Comparison of ENCODE assay signal across 9 mouse cellular contexts in genomic region chr1:91054074-91054471, GRCm38 (mm10). TPM values are rescaled to one million over a fixed set of nuclear protein-coding genes. Genes with fewer than 3 reads are reported as not detected.
DNase-seq lines count a peak whose midpoint lies in the region; ATAC-seq and TF ChIP-seq lines count a peak whose summit lies in the region.
"Had no signal": no experiment of that assay in that cellular context is flagged by ENCODE, and none has a peak within 500 bp of the region (broad histone marks: within the 10 kb centered on the region; RNA-seq: fewer than 3 reads in every experiment).

No protein-coding gene starts in this region.

- peak overlapping the region; percentile 33; the same call in 1 of the 2 replicates for H3K9ac ChIP-seq in embryonic facial prominence, embryonic 11.5 days (replicated peaks; ENCODE audit: low read length)
- peak overlapping the region; percentile 75 for H3K9ac ChIP-seq in intestine, postnatal 0 days (ENCODE audit: low read depth, low read length)
- no peak overlapping the region for H3K9ac ChIP-seq in midbrain, embryonic 14.5 days (replicated peaks; ENCODE audit: low read length)

- no peak for ATAC-seq in embryonic facial prominence, embryonic 11.5 days (replicated peaks; ENCODE audit: insufficient number of reproducible peaks, low FRiP score, low TSS enrichment, low read depth)
- no peak for ATAC-seq in intestine, postnatal 0 days
- no peak for ATAC-seq in midbrain, embryonic 14.5 days (ENCODE audit: low FRiP score, low TSS enrichment)

- peak overlapping the region; percentile 70 for H3K4me3 ChIP-seq in kidney, adult 2 months (ENCODE audit: insufficient read depth, low read depth, low read length)
- H3K4me3 ChIP-seq in embryonic facial prominence, embryonic 11.5 days (ENCODE audit: low read depth, low read length): peak overlapping the region; percentile 48
- peak overlapping the region; percentile 62 for H3K4me3 ChIP-seq in intestine, postnatal 0 days (ENCODE audit: low read depth, low read length)
- 0 out of 2 replicates have a peak overlapping the region, but pooled peaks have one; percentile 37 for H3K4me3 ChIP-seq in midbrain, embryonic 14.5 days (replicated peaks; ENCODE audit: low read depth, low read length)

- peak overlapping the region; percentile 97 for H3K4me2 ChIP-seq in embryonic facial prominence, embryonic 11.5 days (ENCODE audit: low read depth, low read length)
- peak overlapping the region; percentile 83 for H3K4me2 ChIP-seq in intestine, postnatal 0 days (replicated peaks; ENCODE audit: low read depth)
- H3K4me2 ChIP-seq in midbrain, embryonic 14.5 days (ENCODE audit: low read length): peak overlapping the region; percentile 85

- WGBS in kidney, adult 2 months: 33% methylated on average over 10 of the region's 10 CpGs
- 47% methylated on average over 10 of the region's 10 CpGs for WGBS in embryonic facial prominence, embryonic 11.5 days
- WGBS in intestine, postnatal 0 days: 21% methylated on average over 10 of the region's 10 CpGs
- 62% methylated on average over 10 of the region's 10 CpGs for WGBS in midbrain, embryonic 14.5 days

- H3K27ac ChIP-seq in kidney, adult 2 months (ENCODE audit: insufficient read depth, low read depth, low read length): peak overlapping the region; percentile 86
- no peak overlapping the region for H3K27ac ChIP-seq in embryonic facial prominence, embryonic 11.5 days (replicated peaks; ENCODE audit: low read depth, low read length)
- peak overlapping the region; percentile 93 for H3K27ac ChIP-seq in intestine, postnatal 0 days (ENCODE audit: low read depth, low read length)
- no peak overlapping the region for H3K27ac ChIP-seq in midbrain, embryonic 14.5 days (replicated peaks; ENCODE audit: low read depth, low read length)

- H3K36me3 ChIP-seq in kidney, adult 2 months (ENCODE audit: control insufficient read depth, insufficient read depth, low read length): no peaks in the 10 kb centered on the region
- no peaks in the 10 kb centered on the region for H3K36me3 ChIP-seq in embryonic facial prominence, embryonic 11.5 days (replicated peaks; ENCODE audit: control insufficient read depth, insufficient read depth, low read depth, low read length)
- H3K36me3 ChIP-seq in intestine, postnatal 0 days (ENCODE audit: control insufficient read depth, insufficient read depth): no peaks in the 10 kb centered on the region
- no peaks in the 10 kb centered on the region for H3K36me3 ChIP-seq in midbrain, embryonic 14.5 days (ENCODE audit: control insufficient read depth, insufficient read depth, low read length)

- H3K27me3 ChIP-seq in kidney, adult 2 months (replicated peaks; ENCODE audit: control insufficient read depth, insufficient read depth, low read length): no peaks in the 10 kb centered on the region
- H3K27me3 ChIP-seq in embryonic facial prominence, embryonic 11.5 days (ENCODE audit: control insufficient read depth, insufficient read depth, low read length): no peaks in the 10 kb centered on the region
- H3K27me3 ChIP-seq in intestine, postnatal 0 days (replicated peaks; ENCODE audit: control insufficient read depth, insufficient read depth, low read length): no peaks in the 10 kb centered on the region
- peaks cover 12% of the 10 kb centered on the region; the same call in 1 of the 2 replicates for H3K27me3 ChIP-seq in midbrain, embryonic 14.5 days (ENCODE audit: control insufficient read depth, insufficient read depth, low read length)
- H3K27me3 ChIP-seq: Patski had no signal

- no peak for TF ChIP-seq POLR2A in kidney, adult 2 months (IDR thresholded peaks at IDR 0.05; ENCODE audit: low read depth, low read length)

- H3K4me1 ChIP-seq in kidney, adult 2 months (ENCODE audit: control insufficient read depth, insufficient read depth, low read length): peaks cover 12% of the 10 kb centered on the region; the same call in 1 of the 2 replicates
- peaks cover 3% of the 10 kb centered on the region for H3K4me1 ChIP-seq in embryonic facial prominence, embryonic 11.5 days (ENCODE audit: control insufficient read depth, insufficient read depth, low read length)
- H3K4me1 ChIP-seq in intestine, postnatal 0 days (replicated peaks; ENCODE audit: control insufficient read depth, insufficient read depth, low read length): peaks cover 22% of the 10 kb centered on the region
- peaks cover 15% of the 10 kb centered on the region for H3K4me1 ChIP-seq in midbrain, embryonic 14.5 days (ENCODE audit: control insufficient read depth, insufficient read depth, low read length)

- intact Hi-C loops in left cerebral cortex, postnatal 10 days (cut with DNase I): no loop called here

- no peak for TF ChIP-seq CTCF in kidney, adult 2 months (conservative IDR thresholded peaks at IDR 0.05; ENCODE audit: insufficient read depth, insufficient read length, low read depth, low read length)
- no peak for TF ChIP-seq CTCF in intestine, postnatal 0 days (IDR thresholded peaks at IDR 0.05; ENCODE audit: low read depth)

- DNase-seq in kidney, adult 2 months: no peak
- no peak for DNase-seq in kidney, adult 9 months
- DNase-seq in embryonic facial prominence, embryonic 11.5 days (ENCODE audit: low spot score): no peak
- DNase-seq in midbrain, embryonic 14.5 days: no peak
- DNase-seq in left cerebral cortex, postnatal 10 days (ENCODE audit: extremely low spot score in 1 of 2, low spot score in 2 of 2): no peak
- no peak for DNase-seq in urinary bladder, postnatal 4 days (ENCODE audit: low spot score in 2 of 2)
- DNase-seq in adrenal gland, postnatal 25 days: no peak

- H3K9me3 ChIP-seq in embryonic facial prominence, embryonic 11.5 days (replicated peaks; ENCODE audit: control insufficient read depth, low read length): no peaks in the 10 kb centered on the region
- no peaks in the 10 kb centered on the region for H3K9me3 ChIP-seq in intestine, postnatal 0 days (ENCODE audit: control insufficient read depth)
- no peaks in the 10 kb centered on the region for H3K9me3 ChIP-seq in midbrain, embryonic 14.5 days (ENCODE audit: control insufficient read depth, low read length)

RNA-seq across cellular contexts. Expression of gene Lrrfip1, which starts 55.5 kb away (rescaled TPM):
- polyA plus RNA-seq in kidney, adult 2 months (2012; rRNA removed): 9.4 and 11.4 TPM in 2 replicates
- 28.5 and 30.0 TPM in 2 replicates for polyA plus RNA-seq in embryonic facial prominence, embryonic 11.5 days (2014; fragmentation: Nextera tagmentation; extraction: Ambion mirVana)
- 79.2 and 85.3 TPM in 2 replicates for polyA plus RNA-seq in intestine, postnatal 0 days (2015; fragmentation: Nextera tagmentation; extraction: Ambion mirVana)
- 30.1 and 32.1 TPM in 2 replicates for polyA plus RNA-seq in midbrain, embryonic 14.5 days (2014; fragmentation: Nextera tagmentation; extraction: Ambion mirVana)
- total RNA-seq in left cerebral cortex, postnatal 10 days (2021): 10 to 100 TPM; 71.3 to 79.0 TPM
- total RNA-seq in adrenal gland, postnatal 25 days (2021): 67.6 and 69.4 TPM in 2 replicates

Comparison
In these comparisons a context has a peak if more than half of its experiments do, and no peak if none do; other contexts are left out.
1. H3K27ac ChIP-seq: peak in kidney, adult 2 months (single experiment) and intestine, postnatal 0 days (single experiment); none in embryonic facial prominence, embryonic 11.5 days (single experiment) and midbrain, embryonic 14.5 days (single experiment).
2. Peak in every context shown above with its lines, with median percentiles within 50 percentile points of each other: H3K4me3 ChIP-seq and H3K4me2 ChIP-seq.